Mouse (Mus musculus) cerebellum, adult 9-11 months (tissue): ENCODE results near the gene Mpnd.

ENCODE experiments used
- DNase-seq: peaks from one replicate; pipeline ENCODE4 v3.0.0; 2022

The Mpnd gene

GRCm38 (mm10) chr17:55986030-55986961 is 19.2 kb upstream of the Mpnd start, which contains the start of gene Fsd1:
Gene Fsd1, plus strand, starts transcription at chr17:55986509.
- peak; percentile 90 for DNase-seq

GRCm38 (mm10) chr17:55990278-55990898 is 15.1 kb upstream of the Mpnd start:
- DNase-seq: no peak

GRCm38 (mm10) chr17:55996007-55996406 is 9.5 kb upstream of the Mpnd start:
- no peak for DNase-seq

GRCm38 (mm10) chr17:55999794-56000499 is 5.6 kb upstream of the Mpnd start:
- peak; percentile 49 for DNase-seq

GRCm38 (mm10) chr17:56003000-56003399 is 2.5 kb upstream of the Mpnd start:
- DNase-seq: peak; percentile 67

- peak; percentile 67 for DNase-seq
Observed at GRCm38 (mm10) chr17:56006956-56007355, 1.4 kb downstream of the Mpnd start.

- peak; percentile 59 for DNase-seq
Observed at GRCm38 (mm10) chr17:56007444-56008355, 2.2 kb downstream of the Mpnd start.

GRCm38 (mm10) chr17:56008356-56009087 is 3.0 kb downstream of the Mpnd start:
- DNase-seq: peak; percentile 95

GRCm38 (mm10) chr17:56009088-56009961 is 3.8 kb downstream of the Mpnd start:
- DNase-seq: peak; percentile 95

GRCm38 (mm10) chr17:56009962-56010240 is 4.4 kb downstream of the Mpnd start:
- DNase-seq: peak; percentile 68

- peak; percentile 63 for DNase-seq
Observed at GRCm38 (mm10) chr17:56010255-56010654, 4.7 kb downstream of the Mpnd start.

- DNase-seq: peak; percentile 83
Observed at GRCm38 (mm10) chr17:56010681-56011080, 5.2 kb downstream of the Mpnd start.

GRCm38 (mm10) chr17:56011441-56011840 is 5.9 kb downstream of the Mpnd start:
- peak; percentile 62 for DNase-seq

GRCm38 (mm10) chr17:56015293-56015692 is 9.8 kb downstream of the Mpnd start:
- DNase-seq: peak; percentile 49

- peak; percentile 34 for DNase-seq
Observed at GRCm38 (mm10) chr17:56016382-56016781, 10.9 kb downstream of the Mpnd start.

- peak; percentile 71 for DNase-seq
Observed at GRCm38 (mm10) chr17:56016793-56017785, 11.6 kb downstream of the Mpnd start.

GRCm38 (mm10) chr17:56017848-56018247 is 12.3 kb downstream of the Mpnd start:
- peak; percentile 59 for DNase-seq

- peak; percentile 90 for DNase-seq
Observed at GRCm38 (mm10) chr17:56018347-56019131, 13.0 kb downstream of the Mpnd start.
